Mouse (Mus musculus) stomach, embryonic 14.5 days (tissue): ENCODE results near the gene Ide. TPM values are rescaled to one million over a fixed set of nuclear protein-coding genes. Genes with fewer than 3 reads are reported as not detected.

ENCODE experiments used
- ATAC-seq: fragments of 200-750 bp; cut with Nextera tagmentation; 2 replicates; pipeline ENCODE4 v1.8.0; 2017; ENCODE audit warnings: low read depth, moderate TSS enrichment; ENCODE audit not compliant: insufficient number of reproducible peaks, insufficient read depth, low FRiP score
- H3K27ac ChIP-seq: fragments of 300-500 bp; sonication (generic); 2 replicates; pipeline ENCODE4 v1.5.1; 2014; ENCODE audit warnings: mild to moderate bottlenecking, low read length, moderate library complexity, mixed read lengths
- H3K27me3 ChIP-seq: fragments of 300-500 bp; sonication (generic); 2 replicates; pipeline ENCODE4 v1.6.1; 2014; ENCODE audit warnings: low read length, control low read depth, mixed read lengths; ENCODE audit not compliant: control insufficient read depth, insufficient read depth
- H3K36me3 ChIP-seq: fragments of 300-500 bp; sonication (generic); 2 replicates; pipeline ENCODE4 v1.6.1; 2014; ENCODE audit warnings: mild to moderate bottlenecking, control low read depth, low read length, moderate library complexity, mixed read lengths; ENCODE audit not compliant: control insufficient read depth, insufficient read depth
- H3K4me1 ChIP-seq: fragments of 300-500 bp; sonication (generic); 2 replicates; pipeline ENCODE4 v1.6.1; 2014; ENCODE audit warnings: low read length, control low read depth, mixed read lengths; ENCODE audit not compliant: control insufficient read depth, insufficient read depth
- H3K4me2 ChIP-seq: fragments of 300-500 bp; sonication (generic); replicated peaks from 2 replicates; pipeline ENCODE4 v1.6.1; 2014; ENCODE audit warnings: low read depth, low read length, control low read depth
- H3K4me3 ChIP-seq: fragments of 300-500 bp; sonication (generic); 2 replicates; pipeline ENCODE4 v1.5.1; 2014; ENCODE audit warnings: low read depth, low read length, control low read depth
- H3K9ac ChIP-seq: fragments of 300-500 bp; sonication (generic); replicated peaks from 2 replicates; pipeline ENCODE4 v1.6.1; 2014; ENCODE audit warnings: low read depth, mild to moderate bottlenecking, control low read depth, low read length, moderate library complexity, mixed read lengths
- H3K9me3 ChIP-seq: fragments of 300-500 bp; sonication (generic); 2 replicates; pipeline ENCODE4 v1.6.1; 2016; ENCODE audit warnings: low read depth, low read length, control low read depth; ENCODE audit not compliant: control insufficient read depth
- WGBS: fragments of 180-500 bp; shearing (Covaris S2); extraction: QIAGEN DNeasy Blood & Tissue Kit; methylation state at CpG from one replicate; pipeline ENCODE4 v1.1.7; 2014; 5-methylcytosine and 5-hydroxymethylcytosine counted together
- polyA plus RNA-seq: library from polyadenylated mRNA; unstranded; fragments of >200 nt; fragmentation: Nextera tagmentation; extraction: Ambion mirVana; gene quantifications from 2 replicates; pipeline ENCODE4 v1.2.1, GENCODE M21; 2014

Ide gene
- polyA plus RNA-seq, 1 experiment from 2014 or later = 49.0 TPM

- H3K27ac ChIP-seq = no peak overlapping the region
- no peak for ATAC-seq
- no peaks in the 10 kb centered on the region for H3K9me3 ChIP-seq
- WGBS = 92% methylated on average over 9 of the region's 9 CpGs
- peaks cover 6% of the 10 kb centered on the region; the same call in 1 of the 2 replicates for H3K36me3 ChIP-seq
- H3K27me3 ChIP-seq = no peaks in the 10 kb centered on the region
- H3K4me3 ChIP-seq = no peak overlapping the region
- H3K4me2 ChIP-seq = no peak overlapping the region
- no peak overlapping the region for H3K9ac ChIP-seq
- no peaks in the 10 kb centered on the region for H3K4me1 ChIP-seq
Observed at GRCm38 (mm10) chr19:37275555-37275954, 62.1 kb downstream of the Ide start.

GRCm38 (mm10) chr19:37269106-37269505 is 68.5 kb downstream of the Ide start:
- Histone ChIP-seq H3K9ac (no peak overlapping the region), H3K27ac (no peak overlapping the region), H3K4me2 (no peak overlapping the region), H3K36me3 (peaks cover 2% of the 10 kb centered on the region; the same call in 1 of the 2 replicates), H3K4me3 (no peak overlapping the region), H3K27me3 (no peaks in the 10 kb centered on the region), H3K4me1 (no peaks in the 10 kb centered on the region), H3K9me3 (no peaks in the 10 kb centered on the region)
- WGBS = 92% methylated on average over 16 of the region's 16 CpGs
- no peak for ATAC-seq

GRCm38 (mm10) chr19:37265333-37266103 is 72.1 kb downstream of the Ide start:
- Histone ChIP-seq H3K4me3 (no peak overlapping the region), H3K27ac (no peak overlapping the region), H3K9me3 (no peaks in the 10 kb centered on the region), H3K9ac (no peak overlapping the region), H3K36me3 (peaks cover 2% of the 10 kb centered on the region; the same call in 1 of the 2 replicates), H3K27me3 (no peaks in the 10 kb centered on the region), H3K4me1 (no peaks in the 10 kb centered on the region), H3K4me2 (no peak overlapping the region)
- no peak for ATAC-seq
- WGBS = 31% methylated on average over 10 of the region's 10 CpGs

- 54% methylated on average over 23 of the region's 23 CpGs for WGBS
- no peak overlapping the region for H3K4me2 ChIP-seq
- no peak overlapping the region for H3K27ac ChIP-seq
- no peaks in the 10 kb centered on the region for H3K27me3 ChIP-seq
- no peaks in the 10 kb centered on the region for H3K4me1 ChIP-seq
- peaks cover 2% of the 10 kb centered on the region; the same call in 1 of the 2 replicates for H3K36me3 ChIP-seq
- no peak overlapping the region for H3K9ac ChIP-seq
- no peaks in the 10 kb centered on the region for H3K9me3 ChIP-seq
- H3K4me3 ChIP-seq = no peak overlapping the region
- no peak for ATAC-seq
Observed at GRCm38 (mm10) chr19:37263943-37264897, 73.4 kb downstream of the Ide start.

GRCm38 (mm10) chr19:37263566-37263942 is 74.1 kb downstream of the Ide start:
- peaks cover under 1% of the 10 kb centered on the region; the same call in 1 of the 2 replicates for H3K36me3 ChIP-seq
- no peak overlapping the region for H3K4me2 ChIP-seq
- H3K27ac ChIP-seq = no peak overlapping the region
- no peak overlapping the region for H3K9ac ChIP-seq
- ATAC-seq = no peak
- H3K27me3 ChIP-seq = no peaks in the 10 kb centered on the region
- H3K4me3 ChIP-seq = no peak overlapping the region
- 67% methylated on average over 8 of the region's 8 CpGs for WGBS
- no peaks in the 10 kb centered on the region for H3K9me3 ChIP-seq
- H3K4me1 ChIP-seq = no peaks in the 10 kb centered on the region

- H3K4me1 ChIP-seq = no peaks in the 10 kb centered on the region
- no peak for ATAC-seq
- no peak overlapping the region for H3K4me2 ChIP-seq
- no peaks in the 10 kb centered on the region for H3K9me3 ChIP-seq
- H3K36me3 ChIP-seq = no peaks in the 10 kb centered on the region
- H3K9ac ChIP-seq = no peak overlapping the region
- H3K27me3 ChIP-seq = no peaks in the 10 kb centered on the region
- 21% methylated on average over 4 of the region's 4 CpGs for WGBS
- no peak overlapping the region for H3K4me3 ChIP-seq
- H3K27ac ChIP-seq = no peak overlapping the region
Observed at GRCm38 (mm10) chr19:37262389-37262788, 75.3 kb downstream of the Ide start.

- WGBS = 90% methylated on average over 9 of the region's 9 CpGs
- no peak for ATAC-seq
Observed at GRCm38 (mm10) chr19:37255321-37255720, 82.3 kb downstream of the Ide start.

GRCm38 (mm10) chr19:37252104-37252503 is 85.5 kb downstream of the Ide start:
- Histone ChIP-seq H3K4me3 (no peak overlapping the region), H3K36me3 (no peaks in the 10 kb centered on the region), H3K9ac (no peak overlapping the region), H3K4me1 (no peaks in the 10 kb centered on the region), H3K27me3 (no peaks in the 10 kb centered on the region), H3K4me2 (no peak overlapping the region), H3K9me3 (no peaks in the 10 kb centered on the region), H3K27ac (no peak overlapping the region)
- ATAC-seq = no peak
- 66% methylated on average over 6 of the region's 6 CpGs for WGBS

More at GRCm38 (mm10) chr19:37255321-37255720, 82.3 kb downstream of the Ide start:
- Histone ChIP-seq H3K9ac (no peak overlapping the region), H3K4me3 (no peak overlapping the region), H3K4me2 (no peak overlapping the region), H3K27me3 (no peaks in the 10 kb centered on the region), H3K36me3 (no peaks in the 10 kb centered on the region), H3K9me3 (no peaks in the 10 kb centered on the region), H3K27ac (no peak overlapping the region), H3K4me1 (no peaks in the 10 kb centered on the region)
